Mouse (Mus musculus) forebrain, embryonic 16.5 days (tissue): ENCODE measurements at regions not wholly inside any gene's neighbourhood (a gene's known extent, or its start where the extent isn't known, plus 50 kb on each side); places are given as distances from the start of the nearest gene placed in this dataset.

ENCODE experiments used
- ATAC-seq: fragments of 200-750 bp; cut with Nextera tagmentation; 2 replicates; pipeline ENCODE4 v1.8.0; 2017; ENCODE audit warnings: mild to moderate bottlenecking, moderate library complexity
- H3K27ac ChIP-seq: fragments of 300-500 bp; sonication (generic); 2 replicates; pipeline ENCODE4 v1.5.1; 2014; ENCODE audit warnings: low read length, control low read depth
- H3K27me3 ChIP-seq: fragments of 300-500 bp; sonication (generic); replicated peaks from 2 replicates; pipeline ENCODE4 v1.6.1; 2014; ENCODE audit warnings: low read length; ENCODE audit not compliant: control insufficient read depth, insufficient read depth
- H3K36me3 ChIP-seq: fragments of 300-500 bp; sonication (generic); 2 replicates; pipeline ENCODE4 v1.6.1; 2014; ENCODE audit not compliant: control insufficient read depth, insufficient read depth
- H3K4me1 ChIP-seq: fragments of 300-500 bp; sonication (generic); replicated peaks from 2 replicates; pipeline ENCODE4 v1.6.1; 2014; ENCODE audit warnings: low read length; ENCODE audit not compliant: control insufficient read depth, insufficient read depth
- H3K4me2 ChIP-seq: fragments of 300-500 bp; sonication (generic); 2 replicates; pipeline ENCODE4 v1.6.1; 2014; ENCODE audit warnings: mild to moderate bottlenecking, low read length, control low read depth
- H3K4me3 ChIP-seq: fragments of 300-500 bp; sonication (generic); replicated peaks from 2 replicates; pipeline ENCODE4 v1.5.1; 2014; ENCODE audit warnings: mild to moderate bottlenecking, low read length, control low read depth
- H3K9ac ChIP-seq: fragments of 300-500 bp; sonication (generic); replicated peaks from 2 replicates; pipeline ENCODE4 v1.6.1; 2014; ENCODE audit warnings: low read depth, low read length, control low read depth
- H3K9me3 ChIP-seq: fragments of 300-500 bp; sonication (generic); 2 replicates; pipeline ENCODE4 v1.6.1; 2016; ENCODE audit warnings: low read length; ENCODE audit not compliant: control insufficient read depth
- WGBS: fragments of 180-500 bp; shearing (Covaris S2); extraction: QIAGEN DNeasy Blood & Tissue Kit; methylation state at CpG from one replicate; pipeline ENCODE4 v1.1.7; 2014; 5-methylcytosine and 5-hydroxymethylcytosine counted together

GRCm38 (mm10) chr11:48442534-48443254, 357.4 kb upstream of the Rack1 start:
- Histone ChIP-seq H3K4me1 (peaks cover 7% of the 10 kb centered on the region; the same call in 1 of the 2 replicates), H3K27ac (no peak overlapping the region), H3K36me3 (no peaks in the 10 kb centered on the region), H3K9ac (no peak overlapping the region), H3K4me2 (no peak overlapping the region), H3K4me3 (no peak overlapping the region), H3K9me3 (no peaks in the 10 kb centered on the region), H3K27me3 (no peaks in the 10 kb centered on the region)
- WGBS, result 19% methylated on average over 5 of the region's 5 CpGs
- ATAC-seq, result no peak

GRCm38 (mm10) chr11:48436712-48437111, 363.4 kb upstream of the Rack1 start:
- H3K9ac ChIP-seq, result no peak overlapping the region
- no peak for ATAC-seq
- H3K4me2 ChIP-seq, result no peak overlapping the region
- no peaks in the 10 kb centered on the region for H3K9me3 ChIP-seq
- no peak overlapping the region for H3K27ac ChIP-seq
- H3K4me3 ChIP-seq, result no peak overlapping the region
- no peaks in the 10 kb centered on the region for H3K36me3 ChIP-seq
- H3K27me3 ChIP-seq, result no peaks in the 10 kb centered on the region
- H3K4me1 ChIP-seq, result no peaks in the 10 kb centered on the region
- 78% methylated on average over 3 of the region's 3 CpGs for WGBS

GRCm38 (mm10) chr11:48431316-48431715, 368.8 kb upstream of the Rack1 start:
- no peak overlapping the region for H3K4me2 ChIP-seq
- no peak for ATAC-seq
- no peak overlapping the region for H3K4me3 ChIP-seq
- H3K27ac ChIP-seq, result no peak overlapping the region
- H3K9ac ChIP-seq, result no peak overlapping the region
- H3K36me3 ChIP-seq, result no peaks in the 10 kb centered on the region
- no peaks in the 10 kb centered on the region for H3K27me3 ChIP-seq
- H3K4me1 ChIP-seq, result no peaks in the 10 kb centered on the region
- no peaks in the 10 kb centered on the region for H3K9me3 ChIP-seq

- no peak overlapping the region for H3K4me3 ChIP-seq
- no peaks in the 10 kb centered on the region for H3K36me3 ChIP-seq
- H3K9me3 ChIP-seq, result no peaks in the 10 kb centered on the region
- no peaks in the 10 kb centered on the region for H3K27me3 ChIP-seq
- H3K9ac ChIP-seq, result no peak overlapping the region
- H3K4me1 ChIP-seq, result no peaks in the 10 kb centered on the region
- peak; percentile 62; the same call in 1 of the 2 replicates for ATAC-seq
- 52% methylated on average over 2 of the region's 2 CpGs for whole genome bisulfite sequencing
- no peak overlapping the region for H3K4me2 ChIP-seq
- no peak overlapping the region for H3K27ac ChIP-seq
These were observed 372.7 kb upstream of the Rack1 start for GRCm38 (mm10) chr11:48427423-48427822.

- ATAC-seq, result no peak
- Histone ChIP-seq H3K27ac (no peak overlapping the region), H3K4me2 (no peak overlapping the region), H3K27me3 (no peaks in the 10 kb centered on the region), H3K4me3 (no peak overlapping the region), H3K9ac (no peak overlapping the region), H3K9me3 (no peaks in the 10 kb centered on the region), H3K4me1 (no peaks in the 10 kb centered on the region), H3K36me3 (no peaks in the 10 kb centered on the region)
- WGBS, result 76% methylated on average over 1 of the region's 1 CpGs
These were observed 373.7 kb upstream of the Rack1 start for GRCm38 (mm10) chr11:48426446-48426845.

GRCm38 (mm10) chr11:48418066-48418756, 381.9 kb upstream of the Rack1 start:
- peak; percentile 92 for ATAC-seq
- WGBS, result 40% methylated on average over 6 of the region's 6 CpGs
- no peaks in the 10 kb centered on the region for H3K4me1 ChIP-seq
- no peaks in the 10 kb centered on the region for H3K9me3 ChIP-seq
- no peak overlapping the region for H3K27ac ChIP-seq
- H3K9ac ChIP-seq, result no peak overlapping the region
- H3K4me2 ChIP-seq, result no peak overlapping the region
- no peaks in the 10 kb centered on the region for H3K27me3 ChIP-seq
- H3K36me3 ChIP-seq, result no peaks in the 10 kb centered on the region
- H3K4me3 ChIP-seq, result no peak overlapping the region

- Histone ChIP-seq H3K36me3 (no peaks in the 10 kb centered on the region), H3K4me2 (no peak overlapping the region), H3K27me3 (no peaks in the 10 kb centered on the region), H3K4me3 (no peak overlapping the region), H3K4me1 (no peaks in the 10 kb centered on the region), H3K9me3 (no peaks in the 10 kb centered on the region), H3K27ac (no peak overlapping the region), H3K9ac (no peak overlapping the region)
- ATAC-seq, result 0 out of 2 replicates have a peak, but pooled peaks have one; percentile 47
- WGBS, result 63% methylated on average over 2 of the region's 2 CpGs
These were observed 382.5 kb upstream of the Rack1 start for GRCm38 (mm10) chr11:48417615-48418014.

GRCm38 (mm10) chr11:48398032-48398431, 402.1 kb upstream of the Rack1 start:
- Histone ChIP-seq H3K9me3 (no peaks in the 10 kb centered on the region), H3K36me3 (no peaks in the 10 kb centered on the region), H3K9ac (no peak overlapping the region), H3K4me3 (no peak overlapping the region), H3K4me2 (no peak overlapping the region), H3K27ac (no peak overlapping the region), H3K4me1 (no peaks in the 10 kb centered on the region), H3K27me3 (no peaks in the 10 kb centered on the region)
- 53% methylated on average over 2 of the region's 2 CpGs for WGBS
- ATAC-seq, result peak; percentile 70

- Histone ChIP-seq H3K9me3 (no peaks in the 10 kb centered on the region), H3K4me1 (0 out of 2 replicates have a peak, but pooled peaks cover 2% of the 10 kb centered on the region), H3K27ac (no peak overlapping the region), H3K36me3 (no peaks in the 10 kb centered on the region), H3K4me3 (no peak overlapping the region), H3K4me2 (no peak overlapping the region), H3K9ac (no peak overlapping the region), H3K27me3 (no peaks in the 10 kb centered on the region)
- 65% methylated on average over 4 of the region's 4 CpGs for WGBS
- no peak for ATAC-seq
These were observed 392.7 kb upstream of the Sgcd start for GRCm38 (mm10) chr11:48381489-48381888.
